Mouse (Mus musculus): ENCODE measurements at regions not wholly inside any gene's neighbourhood (a gene's known extent, or its start where the extent isn't known, plus 50 kb on each side); places are given as distances from the start of the nearest gene placed in this dataset.

DNA sequence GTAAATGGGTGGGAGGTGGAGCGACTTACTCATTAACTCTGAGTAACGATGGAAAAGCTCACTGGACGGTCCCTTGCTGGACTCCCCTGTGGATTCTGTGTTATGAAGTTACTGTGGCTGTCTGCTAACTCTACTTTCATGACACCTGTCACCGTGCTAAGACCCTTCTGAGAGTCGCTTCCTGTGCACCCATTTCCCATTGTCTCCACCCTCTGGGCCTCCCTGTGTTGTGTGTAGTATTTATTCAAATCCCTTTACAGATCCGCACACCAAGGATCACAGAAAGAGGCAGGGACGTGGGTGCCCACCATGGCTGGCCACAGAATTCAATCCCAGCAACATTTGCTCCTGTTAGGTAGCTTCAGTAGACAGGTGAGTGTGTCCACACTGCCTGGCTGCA lies 357.1 kb upstream of the 3110018I06Rik start:
- TF ChIP-seq CTCF (IDR thresholded peaks at IDR 0.05; ENCODE audit: low read depth) (no peak), EP300 (IDR thresholded peaks at IDR 0.05; ENCODE audit: low read depth) (no peak)

Data from liver, postnatal 0 days (tissue).